Mouse (Mus musculus) limb, embryonic 14.5 days (tissue): ENCODE measurements around the gene Atp8b4. TPM values are rescaled to one million over a fixed set of nuclear protein-coding genes. Genes with fewer than 3 reads are reported as not detected.

Experiments
- ATAC-seq: fragments of 200-750 bp; cut with Nextera tagmentation; 2 replicates; pipeline ENCODE4 v1.8.0; 2017; ENCODE audit warnings: low read depth, moderate number of reproducible peaks, moderate TSS enrichment; ENCODE audit not compliant: low FRiP score
- DNase-seq: peaks from one replicate; pipeline ENCODE4 v3.0.0-alpha.2; 2015; ENCODE audit warnings: low spot score
- H3K27ac ChIP-seq: fragments of 300-500 bp; sonication (generic); replicated peaks from 2 replicates; pipeline ENCODE4 v1.5.1; 2014; ENCODE audit warnings: low read depth, mild to moderate bottlenecking, low read length, moderate library complexity, mixed read lengths
- H3K27me3 ChIP-seq: fragments of 300-500 bp; sonication (generic); 2 replicates; pipeline ENCODE4 v1.6.1; 2014; ENCODE audit warnings: low read length, mixed read lengths; ENCODE audit not compliant: control insufficient read depth, insufficient read depth
- H3K36me3 ChIP-seq: fragments of 300-500 bp; sonication (generic); 2 replicates; pipeline ENCODE4 v1.6.1; 2014; ENCODE audit warnings: mild to moderate bottlenecking, low read length, moderate library complexity, mixed read lengths; ENCODE audit not compliant: control insufficient read depth, insufficient read depth
- H3K4me1 ChIP-seq: fragments of 300-500 bp; sonication (generic); 2 replicates; pipeline ENCODE4 v1.6.1; 2014; ENCODE audit warnings: antibody characterized with exemption, low read length, mixed read lengths; ENCODE audit not compliant: control insufficient read depth, insufficient read depth
- H3K4me2 ChIP-seq: fragments of 300-500 bp; sonication (generic); replicated peaks from 2 replicates; pipeline ENCODE4 v1.6.1; 2014; ENCODE audit warnings: low read depth, mild to moderate bottlenecking, low read length, moderate library complexity; ENCODE audit not compliant: severe bottlenecking
- H3K4me3 ChIP-seq: fragments of 300-500 bp; sonication (generic); replicated peaks from 2 replicates; pipeline ENCODE4 v1.5.1; 2014; ENCODE audit warnings: low read length
- H3K9ac ChIP-seq: fragments of 300-500 bp; sonication (generic); 2 replicates; pipeline ENCODE4 v1.6.1; 2014; ENCODE audit warnings: mild to moderate bottlenecking, low read depth, low read length, moderate library complexity; ENCODE audit not compliant: severe bottlenecking
- H3K9me3 ChIP-seq: fragments of 300-500 bp; sonication (generic); 2 replicates; pipeline ENCODE4 v1.6.1; 2016; ENCODE audit warnings: low read length; ENCODE audit not compliant: control insufficient read depth
- POLR2A ChIP-seq: fragments of 200-500 bp; IDR thresholded peaks from 2 replicates; pipeline ENCODE4 v1.8.0; 2012; ENCODE audit warnings: inconsistent platforms, mild to moderate bottlenecking, moderate library complexity, borderline replicate concordance; ENCODE audit not compliant: insufficient read depth, insufficient read length; ENCODE audit errors: extremely low read depth
- WGBS: fragments of 180-500 bp; shearing (Covaris S2); extraction: QIAGEN DNeasy Blood & Tissue Kit; methylation state at CpG from one replicate; pipeline ENCODE4 v1.1.7; 2014; 5-methylcytosine and 5-hydroxymethylcytosine counted together
- polyA plus RNA-seq, 2 experiments: library from polyadenylated mRNA; depleted of rRNA in 1 of 2; stranded (reverse) in 1 of 2; unstranded in 1 of 2; fragments of >200 nt; fragmentation: Nextera tagmentation in 1 of 2; extraction: Ambion mirVana in 1 of 2; gene quantifications; 2 replicates each; pipeline versions ENCODE4 v1.2.1 to v1.2.3; 2012 to 2014

The Atp8b4 gene
- polyA plus RNA-seq, 2 experiments = 0.36 to 0.40 TPM

GRCm38 (mm10) chr2:126508228-126508627, 7.8 kb upstream of the Atp8b4 start:
- 64% methylated on average over 1 of the region's 1 CpGs for WGBS
- Histone ChIP-seq H3K27ac (no peak overlapping the region), H3K4me2 (no peak overlapping the region), H3K9ac (no peak overlapping the region), H3K9me3 (no peaks in the 10 kb centered on the region), H3K36me3 (no peaks in the 10 kb centered on the region), H3K4me3 (no peak overlapping the region), H3K27me3 (no peaks in the 10 kb centered on the region), H3K4me1 (no peaks in the 10 kb centered on the region)
- DNase-seq (no peak), ATAC-seq (no peak)
- no peak for TF ChIP-seq POLR2A

- no peak for ATAC-seq
- WGBS = 95% methylated on average over 5 of the region's 5 CpGs
These were observed 7.0 kb upstream of the Atp8b4 start for GRCm38 (mm10) chr2:126507477-126507876.

GRCm38 (mm10) chr2:126505156-126505555, 4.7 kb upstream of the Atp8b4 start:
- H3K4me3 ChIP-seq = no peak overlapping the region
- no peaks in the 10 kb centered on the region for H3K4me1 ChIP-seq
- WGBS = 90% methylated on average over 1 of the region's 1 CpGs
- no peak for DNase-seq
- ATAC-seq = no peak
- TF ChIP-seq POLR2A = no peak
- H3K9me3 ChIP-seq = no peaks in the 10 kb centered on the region
- H3K27me3 ChIP-seq = no peaks in the 10 kb centered on the region
- no peak overlapping the region for H3K9ac ChIP-seq
- no peak overlapping the region for H3K4me2 ChIP-seq
- no peaks in the 10 kb centered on the region for H3K36me3 ChIP-seq
- no peak overlapping the region for H3K27ac ChIP-seq

More at GRCm38 (mm10) chr2:126507477-126507876, 7.0 kb upstream of the Atp8b4 start:
- Histone ChIP-seq H3K27me3 (no peaks in the 10 kb centered on the region), H3K4me2 (no peak overlapping the region), H3K9ac (no peak overlapping the region), H3K36me3 (no peaks in the 10 kb centered on the region), H3K9me3 (no peaks in the 10 kb centered on the region), H3K4me3 (no peak overlapping the region), H3K4me1 (no peaks in the 10 kb centered on the region), H3K27ac (no peak overlapping the region)
- TF ChIP-seq POLR2A = no peak
- DNase-seq = no peak

- WGBS = 65% methylated on average over 8 of the region's 8 CpGs
- Histone ChIP-seq H3K9ac (no peak overlapping the region), H3K4me1 (no peaks in the 10 kb centered on the region), H3K27ac (no peak overlapping the region), H3K4me2 (no peak overlapping the region), H3K4me3 (no peak overlapping the region), H3K36me3 (no peaks in the 10 kb centered on the region), H3K9me3 (no peaks in the 10 kb centered on the region), H3K27me3 (no peaks in the 10 kb centered on the region)
- no peak for ATAC-seq
- DNase-seq = no peak
- TF ChIP-seq POLR2A = no peak
These were observed 744 bp downstream of the Atp8b4 start for GRCm38 (mm10) chr2:126499730-126500129.

- WGBS = 70% methylated on average over 11 of the region's 11 CpGs
- no peak for ATAC-seq
- H3K27ac ChIP-seq = no peak overlapping the region
These were observed 1.6 kb downstream of the Atp8b4 start for GRCm38 (mm10) chr2:126498761-126499452.

More at GRCm38 (mm10) chr2:126498761-126499452, 1.6 kb downstream of the Atp8b4 start:
- H3K27me3 ChIP-seq = no peaks in the 10 kb centered on the region
- no peaks in the 10 kb centered on the region for H3K9me3 ChIP-seq
- H3K4me2 ChIP-seq = no peak overlapping the region
- H3K36me3 ChIP-seq = no peaks in the 10 kb centered on the region
- no peak for DNase-seq
- H3K4me3 ChIP-seq = no peak overlapping the region
- H3K4me1 ChIP-seq = no peaks in the 10 kb centered on the region
- H3K9ac ChIP-seq = no peak overlapping the region
- TF ChIP-seq POLR2A = no peak
